Mouse (Mus musculus) liver, embryonic 14.5 days (tissue): Measurements from ENCODE around the gene Ckmt2. TPM values are rescaled to one million over a fixed set of nuclear protein-coding genes. Genes with fewer than 3 reads are reported as not detected.

ENCODE experiments used
- ATAC-seq: fragments of 200-750 bp; cut with Nextera tagmentation; 2 replicates; pipeline ENCODE4 v1.8.0; 2017; ENCODE audit warnings: moderate number of reproducible peaks, mild to moderate bottlenecking, moderate library complexity; ENCODE audit not compliant: insufficient read depth
- DNase-seq, 3 experiments: peaks; one replicate each; pipeline ENCODE4 v3.0.0-alpha.2; 2012 to 2013; ENCODE audit warnings: low read depth in 3 of 3, low spot score in 3 of 3
- H3K27ac ChIP-seq: fragments of 300-500 bp; sonication (generic); 2 replicates; pipeline ENCODE4 v1.5.1; 2014; ENCODE audit warnings: moderate library complexity, mild to moderate bottlenecking, control low read depth, inconsistent platforms
- H3K27me3 ChIP-seq: fragments of 300-500 bp; sonication (generic); 2 replicates; pipeline ENCODE4 v1.6.1; 2014; ENCODE audit warnings: mild to moderate bottlenecking, low read length, moderate library complexity; ENCODE audit not compliant: control insufficient read depth, insufficient read depth
- H3K36me3 ChIP-seq: fragments of 300-500 bp; sonication (generic); replicated peaks from 2 replicates; pipeline ENCODE4 v1.6.1; 2014; ENCODE audit warnings: low read depth; ENCODE audit not compliant: control insufficient read depth, insufficient read depth
- H3K4me1 ChIP-seq, 2 experiments: fragments of 200-500 bp in 1 of 2; fragments of 300-500 bp in 1 of 2; sonication (generic) in 1 of 2; replicated peaks; 2 replicates each; pipeline ENCODE4 v1.6.1; 2012 to 2014; ENCODE audit warnings: antibody characterized with exemption in 1 of 2, inconsistent platforms in 1 of 2, low read length in 1 of 2; ENCODE audit not compliant: control insufficient read depth in 2 of 2, insufficient read depth in 2 of 2
- H3K4me2 ChIP-seq: fragments of 300-500 bp; sonication (generic); 2 replicates; pipeline ENCODE4 v1.6.1; 2014; ENCODE audit warnings: low read depth, mild to moderate bottlenecking, control low read depth, moderate library complexity
- H3K4me3 ChIP-seq, 2 experiments: fragments of 200-500 bp in 1 of 2; fragments of 300-500 bp in 1 of 2; sonication (generic) in 1 of 2; 2 replicates each; pipeline ENCODE4 v1.5.1; 2012 to 2014; ENCODE audit warnings: low read depth in 2 of 2, low read length in 2 of 2, mild to moderate bottlenecking in 2 of 2, control low read depth in 1 of 2, inconsistent platforms in 1 of 2, moderate library complexity in 1 of 2; ENCODE audit not compliant: insufficient read depth in 1 of 2
- H3K9ac ChIP-seq: fragments of 300-500 bp; sonication (generic); replicated peaks from 2 replicates; pipeline ENCODE4 v1.6.1; 2014; ENCODE audit warnings: mild to moderate bottlenecking, control low read depth, moderate library complexity
- H3K9me3 ChIP-seq: fragments of 300-500 bp; sonication (generic); 2 replicates; pipeline ENCODE4 v1.6.1; 2016; ENCODE audit warnings: low read length, mixed read lengths; ENCODE audit not compliant: control insufficient read depth
- CTCF ChIP-seq: IDR thresholded peaks from 2 replicates; pipeline ENCODE4 v1.5.1; 2016; ENCODE audit warnings: antibody characterized with exemption, low read depth, control low read depth
- EP300 ChIP-seq: IDR thresholded peaks from 2 replicates; pipeline ENCODE4 v1.6.1; 2016; ENCODE audit warnings: antibody characterized with exemption, low read depth
- WGBS: fragments of 180-500 bp; shearing (Covaris S2); extraction: QIAGEN DNeasy Blood & Tissue Kit; methylation state at CpG from one replicate; pipeline ENCODE4 v1.1.7; 2014; ENCODE audit not compliant: insufficient replicate concordance; 5-methylcytosine and 5-hydroxymethylcytosine counted together
- polyA plus RNA-seq, 2 experiments: library from polyadenylated mRNA; depleted of rRNA in 1 of 2; stranded (reverse) in 1 of 2; unstranded in 1 of 2; fragments of >200 nt; fragmentation: Nextera tagmentation in 1 of 2; extraction: Ambion mirVana in 1 of 2; gene quantifications; 2 replicates each; pipeline versions ENCODE4 v1.2.1 to v1.2.3; 2012 to 2014

The Ckmt2 gene
- polyA plus RNA-seq, 2 experiments: not detected

GRCm38 (mm10) chr13:91906338-91906737 is 29.7 kb upstream of the Ckmt2 start:
- ATAC-seq (no peak), DNase-seq (no peak)
- no peak overlapping the region for H3K4me3 ChIP-seq
- TF ChIP-seq CTCF (no peak), EP300 (no peak)
- H3K4me2 ChIP-seq: no peak overlapping the region
- no peaks in the 10 kb centered on the region for H3K27me3 ChIP-seq
- H3K9me3 ChIP-seq: no peaks in the 10 kb centered on the region
- no peaks in the 10 kb centered on the region for H3K4me1 ChIP-seq
- no peak overlapping the region for H3K9ac ChIP-seq
- WGBS: 61% methylated on average over 3 of the region's 3 CpGs
- H3K36me3 ChIP-seq: no peaks in the 10 kb centered on the region
- H3K27ac ChIP-seq: no peak overlapping the region

GRCm38 (mm10) chr13:91896476-91896875 is 19.8 kb upstream of the Ckmt2 start:
- H3K27ac ChIP-seq: no peak overlapping the region
- no peaks in the 10 kb centered on the region for H3K9me3 ChIP-seq
- DNase-seq (no peak), ATAC-seq (no peak)
- no peak overlapping the region for H3K4me3 ChIP-seq
- H3K4me1 ChIP-seq: no peaks in the 10 kb centered on the region; a peak in 1 of 4 replicates
- WGBS: 19% methylated on average over 1 of the region's 1 CpGs
- H3K9ac ChIP-seq: no peak overlapping the region
- H3K27me3 ChIP-seq: no peaks in the 10 kb centered on the region
- no peak overlapping the region for H3K4me2 ChIP-seq
- no peaks in the 10 kb centered on the region for H3K36me3 ChIP-seq
- TF ChIP-seq CTCF (no peak), EP300 (no peak)

- Histone ChIP-seq H3K9ac (no peak overlapping the region), H3K4me1 (no peaks in the 10 kb centered on the region), H3K36me3 (no peaks in the 10 kb centered on the region), H3K27me3 (no peaks in the 10 kb centered on the region), H3K27ac (no peak overlapping the region), H3K9me3 (no peaks in the 10 kb centered on the region), H3K4me2 (no peak overlapping the region), H3K4me3 (no peak overlapping the region)
- DNase-seq (no peak), ATAC-seq (no peak)
- 44% methylated on average over 6 of the region's 6 CpGs for WGBS
- no peak for TF ChIP-seq EP300
- TF ChIP-seq CTCF: peak; percentile 28; the same call in 1 of the 2 replicates
These were observed 16.4 kb upstream of the Ckmt2 start for GRCm38 (mm10) chr13:91893132-91893531.

- 72% methylated on average over 6 of the region's 6 CpGs for WGBS
- no peak for TF ChIP-seq CTCF
- TF ChIP-seq EP300: no peak
These were observed 13.4 kb upstream of the Ckmt2 start for GRCm38 (mm10) chr13:91890031-91890619.

GRCm38 (mm10) chr13:91884714-91885386 is 8.2 kb upstream of the Ckmt2 start:
- no peaks in the 10 kb centered on the region for H3K36me3 ChIP-seq
- H3K4me2 ChIP-seq: no peak overlapping the region
- TF ChIP-seq EP300: no peak
- TF ChIP-seq CTCF: no peak
- no peaks in the 10 kb centered on the region for H3K27me3 ChIP-seq
- no peak overlapping the region for H3K9ac ChIP-seq
- ATAC-seq (no peak), DNase-seq (no peak)
- 57% methylated on average over 5 of the region's 5 CpGs for WGBS
- H3K4me3 ChIP-seq: no peak overlapping the region
- no peaks in the 10 kb centered on the region for H3K9me3 ChIP-seq
- no peak overlapping the region for H3K27ac ChIP-seq
- H3K4me1 ChIP-seq: no peaks in the 10 kb centered on the region

More at GRCm38 (mm10) chr13:91890031-91890619, 13.4 kb upstream of the Ckmt2 start:
- H3K36me3 ChIP-seq: no peaks in the 10 kb centered on the region
- no peak overlapping the region for H3K27ac ChIP-seq
- no peak overlapping the region for H3K4me2 ChIP-seq
- no peak for ATAC-seq
- no peak overlapping the region for H3K9ac ChIP-seq
- no peaks in the 10 kb centered on the region for H3K9me3 ChIP-seq
- no peak for DNase-seq
- no peaks in the 10 kb centered on the region for H3K4me1 ChIP-seq
- H3K27me3 ChIP-seq: no peaks in the 10 kb centered on the region
- H3K4me3 ChIP-seq: no peak overlapping the region
